Mouse (Mus musculus): ENCODE measurements around the gene Klf13. TPM values are rescaled to one million over a fixed set of nuclear protein-coding genes. Genes with fewer than 3 reads are reported as not detected.

Gene Klf13
- polyA plus RNA-seq, 1 experiment from 2014 or later, result 24.7 TPM

GRCm38 (mm10) chr7:63943946-63944345 lies 5.2 kb upstream of the Klf13 start:
- no peak for ATAC-seq (ENCODE audit: low FRiP score)
- H3K27ac ChIP-seq (replicated peaks), result no peak overlapping the region
- no peak overlapping the region for H3K4me3 ChIP-seq (replicated peaks)
- no peaks in the 10 kb centered on the region for H3K27me3 ChIP-seq (replicated peaks)
- H3K4me1 ChIP-seq, result peaks cover 9% of the 10 kb centered on the region
- H3K36me3 ChIP-seq, result no peaks in the 10 kb centered on the region
- no peaks in the 10 kb centered on the region for H3K9me3 ChIP-seq (replicated peaks)
- WGBS, result 38% methylated on average over 2 of the region's 2 CpGs
- H3K4me2 ChIP-seq, result no peak overlapping the region
- no peak overlapping the region for H3K9ac ChIP-seq (replicated peaks)

- no peaks in the 10 kb centered on the region for H3K36me3 ChIP-seq
- no peak overlapping the region for H3K4me2 ChIP-seq
- no peak overlapping the region for H3K9ac ChIP-seq (replicated peaks)
- H3K27me3 ChIP-seq (replicated peaks), result no peaks in the 10 kb centered on the region
- H3K9me3 ChIP-seq (replicated peaks), result no peaks in the 10 kb centered on the region
- H3K4me1 ChIP-seq, result peaks cover 11% of the 10 kb centered on the region
- H3K27ac ChIP-seq (replicated peaks), result no peak overlapping the region
- 89% methylated on average over 4 of the region's 4 CpGs for WGBS
- H3K4me3 ChIP-seq (replicated peaks), result no peak overlapping the region
- no peak for ATAC-seq (ENCODE audit: low FRiP score)
Observed at GRCm38 (mm10) chr7:63941501-63941900, 2.8 kb upstream of the Klf13 start.

- H3K36me3 ChIP-seq, result no peaks in the 10 kb centered on the region
- H3K27ac ChIP-seq (replicated peaks), result no peak overlapping the region
- no peak overlapping the region for H3K4me3 ChIP-seq (replicated peaks)
- H3K9me3 ChIP-seq (replicated peaks), result no peaks in the 10 kb centered on the region
- no peak overlapping the region for H3K4me2 ChIP-seq
- H3K9ac ChIP-seq (replicated peaks), result no peak overlapping the region
- ATAC-seq (ENCODE audit: low FRiP score), result no peak
- 89% methylated on average over 3 of the region's 3 CpGs for WGBS
- peaks cover 15% of the 10 kb centered on the region for H3K4me1 ChIP-seq
- no peaks in the 10 kb centered on the region for H3K27me3 ChIP-seq (replicated peaks)
Observed at GRCm38 (mm10) chr7:63941050-63941449, 2.3 kb upstream of the Klf13 start.

- no peak overlapping the region for H3K4me3 ChIP-seq (replicated peaks)
- H3K4me1 ChIP-seq, result peaks cover 22% of the 10 kb centered on the region
- H3K27ac ChIP-seq (replicated peaks), result 0 out of 2 replicates have a peak overlapping the region, but pooled peaks have one; percentile 95
- no peak overlapping the region for H3K9ac ChIP-seq (replicated peaks)
- ATAC-seq (ENCODE audit: low FRiP score), result no peak
- H3K4me2 ChIP-seq, result no peak overlapping the region; the same call in 1 of the 2 replicates
- no peaks in the 10 kb centered on the region for H3K9me3 ChIP-seq (replicated peaks)
- 90% methylated on average over 5 of the region's 5 CpGs for WGBS
- no peaks in the 10 kb centered on the region for H3K36me3 ChIP-seq
- no peaks in the 10 kb centered on the region for H3K27me3 ChIP-seq (replicated peaks)
Observed at GRCm38 (mm10) chr7:63940321-63940720, 1.6 kb upstream of the Klf13 start.

GRCm38 (mm10) chr7:63939397-63939951 lies 759 bp upstream of the Klf13 start:
- peaks cover 31% of the 10 kb centered on the region for H3K4me1 ChIP-seq
- peak; percentile 45 for ATAC-seq (ENCODE audit: low FRiP score)
- WGBS, result under 1% methylated on average over 38 of the region's 39 CpGs

GRCm38 (mm10) chr7:63938066-63938913 lies 425 bp downstream of the Klf13 start:
- Histone ChIP-seq H3K4me2 (peak overlapping the region; percentile 96), H3K4me3 (replicated peaks) (peak overlapping the region; percentile 74), H3K9ac (replicated peaks) (peak overlapping the region; percentile 91), H3K9me3 (replicated peaks) (no peaks in the 10 kb centered on the region), H3K36me3 (no peaks in the 10 kb centered on the region), H3K27me3 (replicated peaks) (no peaks in the 10 kb centered on the region), H3K4me1 (peaks cover 41% of the 10 kb centered on the region), H3K27ac (replicated peaks) (peak overlapping the region; percentile 93)
- under 1% methylated on average over 104 of the region's 121 CpGs for WGBS
- peak; percentile 73 for ATAC-seq (ENCODE audit: low FRiP score)

More at GRCm38 (mm10) chr7:63939397-63939951, 759 bp upstream of the Klf13 start:
- peak overlapping the region; percentile 96 for H3K4me2 ChIP-seq
- no peaks in the 10 kb centered on the region for H3K9me3 ChIP-seq (replicated peaks)
- H3K9ac ChIP-seq (replicated peaks), result peak overlapping the region; percentile 65
- H3K36me3 ChIP-seq, result no peaks in the 10 kb centered on the region
- H3K27ac ChIP-seq (replicated peaks), result peak overlapping the region; percentile 95
- H3K27me3 ChIP-seq (replicated peaks), result no peaks in the 10 kb centered on the region
- peak overlapping the region; percentile 74 for H3K4me3 ChIP-seq (replicated peaks)

GRCm38 (mm10) chr7:63937236-63938065 lies 1.3 kb downstream of the Klf13 start:
- Histone ChIP-seq H3K27ac (replicated peaks) (peak overlapping the region; percentile 93), H3K9ac (replicated peaks) (peak overlapping the region; percentile 91), H3K9me3 (replicated peaks) (no peaks in the 10 kb centered on the region), H3K4me2 (peak overlapping the region; percentile 96), H3K4me3 (replicated peaks) (peak overlapping the region; percentile 74), H3K27me3 (replicated peaks) (no peaks in the 10 kb centered on the region), H3K4me1 (peaks cover 42% of the 10 kb centered on the region), H3K36me3 (0 out of 2 replicates have a peak, but pooled peaks cover under 1% of the 10 kb centered on the region)
- peak; percentile 6 for ATAC-seq (ENCODE audit: low FRiP score)
- WGBS, result under 1% methylated on average over 82 of the region's 88 CpGs

GRCm38 (mm10) chr7:63936986-63937235 lies 1.8 kb downstream of the Klf13 start:
- Histone ChIP-seq H3K27ac (replicated peaks) (peak overlapping the region; percentile 93), H3K9ac (replicated peaks) (peak overlapping the region; percentile 91), H3K9me3 (replicated peaks) (no peaks in the 10 kb centered on the region), H3K36me3 (0 out of 2 replicates have a peak, but pooled peaks cover 3% of the 10 kb centered on the region), H3K27me3 (replicated peaks) (no peaks in the 10 kb centered on the region), H3K4me2 (peak overlapping the region; percentile 96), H3K4me1 (peaks cover 42% of the 10 kb centered on the region), H3K4me3 (replicated peaks) (peak overlapping the region; percentile 74)
- under 1% methylated on average over 11 of the region's 11 CpGs for WGBS
- ATAC-seq (ENCODE audit: low FRiP score), result no peak

GRCm38 (mm10) chr7:63936188-63936985 lies 2.3 kb downstream of the Klf13 start:
- no peak for ATAC-seq (ENCODE audit: low FRiP score)
- Histone ChIP-seq H3K4me1 (peaks cover 42% of the 10 kb centered on the region), H3K27ac (replicated peaks) (peak overlapping the region; percentile 93), H3K36me3 (0 out of 2 replicates have a peak, but pooled peaks cover 3% of the 10 kb centered on the region), H3K4me2 (peak overlapping the region; percentile 96), H3K27me3 (replicated peaks) (no peaks in the 10 kb centered on the region), H3K4me3 (replicated peaks) (peak overlapping the region; percentile 74), H3K9me3 (replicated peaks) (no peaks in the 10 kb centered on the region), H3K9ac (replicated peaks) (peak overlapping the region; percentile 91)
- whole genome bisulfite sequencing, result under 1% methylated on average over 34 of the region's 34 CpGs

- H3K4me3 ChIP-seq (replicated peaks), result peak overlapping the region; percentile 74
- H3K36me3 ChIP-seq, result 0 out of 2 replicates have a peak, but pooled peaks cover 3% of the 10 kb centered on the region
- no peaks in the 10 kb centered on the region for H3K9me3 ChIP-seq (replicated peaks)
- peak overlapping the region; percentile 96 for H3K4me2 ChIP-seq
- no peaks in the 10 kb centered on the region for H3K27me3 ChIP-seq (replicated peaks)
- peak overlapping the region; percentile 93 for H3K27ac ChIP-seq (replicated peaks)
- 20% methylated on average over 8 of the region's 8 CpGs for WGBS
- peak overlapping the region; percentile 91 for H3K9ac ChIP-seq (replicated peaks)
- no peak for ATAC-seq (ENCODE audit: low FRiP score)
- peaks cover 42% of the 10 kb centered on the region for H3K4me1 ChIP-seq
Observed at GRCm38 (mm10) chr7:63935809-63936187, 2.9 kb downstream of the Klf13 start.

GRCm38 (mm10) chr7:63934530-63934929 lies 4.2 kb downstream of the Klf13 start:
- Histone ChIP-seq H3K4me2 (peak overlapping the region; percentile 96), H3K27ac (replicated peaks) (no peak overlapping the region), H3K4me3 (replicated peaks) (peak overlapping the region; percentile 74; the same call in 1 of the 2 replicates), H3K4me1 (peaks cover 34% of the 10 kb centered on the region), H3K9me3 (replicated peaks) (no peaks in the 10 kb centered on the region), H3K9ac (replicated peaks) (no peak overlapping the region; the same call in 1 of the 2 replicates), H3K36me3 (0 out of 2 replicates have a peak, but pooled peaks cover 3% of the 10 kb centered on the region), H3K27me3 (replicated peaks) (no peaks in the 10 kb centered on the region)
- 64% methylated on average over 1 of the region's 1 CpGs for WGBS
- ATAC-seq (ENCODE audit: low FRiP score), result no peak

All from neural tube, embryonic 15.5 days (tissue).